Mouse (Mus musculus) central nervous system, embryonic 14 days (tissue): Measurements from ENCODE around the gene Tbc1d2. TPM values are rescaled to one million over a fixed set of nuclear protein-coding genes. Genes with fewer than 3 reads are reported as not detected.

Experiments used
- polyA plus RNA-seq: library from polyadenylated mRNA; depleted of rRNA; stranded (reverse); fragments of >200 nt; gene quantifications from 2 replicates; pipeline ENCODE4 v1.2.3, GENCODE M21; 2012; rRNA removed

Gene Tbc1d2
- polyA plus RNA-seq, result 1.0 and 1.4 TPM in 2 replicates

GRCm38 (mm10) chr4:46650086-46650753, at the start of gene Tbc1d2:
TSS of gene Tbc1d2 (minus strand) at chr4:46650209.

GRCm38 (mm10) chr4:46601844-46602423, 48.1 kb downstream of the Tbc1d2 start, which contains the start of gene Coro2a:
TSS of gene Coro2a (minus strand) at chr4:46602202.

Other genes starting within 250 kb of the Tbc1d2 start
- gene Hemgn, start 236.7 kb downstream of the Tbc1d2 start, polyA plus RNA-seq, result 0.16 and 0.17 TPM in 2 replicates
- gene Anp32b, start 199.3 kb downstream of the Tbc1d2 start, polyA plus RNA-seq, result 81.4 and 91.4 TPM in 2 replicates
- gene Nans, start 161.0 kb downstream of the Tbc1d2 start, polyA plus RNA-seq, result 70.8 and 71.6 TPM in 2 replicates
- gene Trim14, start 114.1 kb downstream of the Tbc1d2 start, polyA plus RNA-seq, result 0.88 and 1.0 TPM in 2 replicates
- 8.8 and 9.9 TPM in 2 replicates for gene Coro2a, start 48.0 kb downstream of the Tbc1d2 start, polyA plus RNA-seq